Mouse (Mus musculus) megakaryocyte, embryonic 14.5 days (primary cell): ENCODE results near the gene Apbb1.

Experiments
- FLI1 ChIP-seq: IDR thresholded peaks from 2 replicates; pipeline ENCODE4 v1.6.1; 2012; ENCODE audit warnings: low read length, inconsistent platforms, mixed read lengths
- GATA1 ChIP-seq: IDR thresholded peaks from 3 replicates; pipeline ENCODE4 v1.6.1; 2012; ENCODE audit warnings: mixed read lengths, low read length, inconsistent platforms, borderline replicate concordance

DNA sequence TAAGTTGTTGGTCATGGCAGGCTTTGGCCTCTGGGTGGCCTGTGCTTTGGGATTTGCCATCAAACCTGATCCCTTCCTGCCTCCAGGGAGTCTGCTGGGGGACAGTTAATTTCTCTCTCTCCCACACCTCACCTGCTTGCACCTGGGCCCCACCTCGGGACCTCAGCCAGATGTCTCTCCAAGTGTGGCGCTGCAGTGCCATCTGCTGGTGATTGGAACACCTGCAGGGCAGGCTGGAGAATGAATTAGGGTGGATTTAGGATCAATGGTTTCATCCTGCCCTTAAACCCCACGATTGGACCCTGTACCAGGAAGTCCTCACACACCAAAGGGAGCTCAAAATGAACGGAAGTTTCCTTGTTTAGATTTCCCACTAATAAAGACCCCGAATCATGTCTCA lies 66.3 kb downstream of the Apbb1 start:
- TF ChIP-seq GATA1 (no peak), FLI1 (no peak)
